Mouse (Mus musculus) hindbrain, embryonic 16.5 days (tissue): ENCODE data around the gene Pex16. TPM values are rescaled to one million over a fixed set of nuclear protein-coding genes. Genes with fewer than 3 reads are reported as not detected.

Experiments
- ATAC-seq: fragments of 200-750 bp; cut with Nextera tagmentation; 2 replicates; pipeline ENCODE4 v1.8.0; 2017; ENCODE audit warnings: moderate TSS enrichment, moderate library complexity
- H3K27ac ChIP-seq: fragments of 300-500 bp; sonication (generic); 2 replicates; pipeline ENCODE4 v1.5.1; 2014; ENCODE audit warnings: low read depth, mild to moderate bottlenecking, control low read depth, low read length, moderate library complexity
- H3K27me3 ChIP-seq: fragments of 300-500 bp; sonication (generic); replicated peaks from 2 replicates; pipeline ENCODE4 v1.6.1; 2014; ENCODE audit warnings: low read length; ENCODE audit not compliant: control insufficient read depth, insufficient read depth
- H3K36me3 ChIP-seq: fragments of 300-500 bp; sonication (generic); 2 replicates; pipeline ENCODE4 v1.6.1; 2014; ENCODE audit warnings: mild to moderate bottlenecking, low read length, moderate library complexity, mixed read lengths; ENCODE audit not compliant: control insufficient read depth, insufficient read depth
- H3K4me1 ChIP-seq: fragments of 300-500 bp; sonication (generic); 2 replicates; pipeline ENCODE4 v1.6.1; 2014; ENCODE audit warnings: low read depth, low read length; ENCODE audit not compliant: control insufficient read depth, insufficient read depth
- H3K4me2 ChIP-seq: fragments of 300-500 bp; sonication (generic); 2 replicates; pipeline ENCODE4 v1.6.1; 2014; ENCODE audit warnings: mild to moderate bottlenecking, low read length, control low read depth, moderate library complexity
- H3K4me3 ChIP-seq: fragments of 300-500 bp; sonication (generic); 2 replicates; pipeline ENCODE4 v1.5.1; 2014; ENCODE audit warnings: mild to moderate bottlenecking, low read length, control low read depth, moderate library complexity
- H3K9ac ChIP-seq: fragments of 300-500 bp; sonication (generic); 2 replicates; pipeline ENCODE4 v1.6.1; 2014; ENCODE audit warnings: low read depth, mild to moderate bottlenecking, control low read depth, low read length, moderate library complexity
- H3K9me3 ChIP-seq: fragments of 300-500 bp; sonication (generic); 2 replicates; pipeline ENCODE4 v1.6.1; 2014; ENCODE audit warnings: mild to moderate bottlenecking, low read length, moderate library complexity; ENCODE audit not compliant: control insufficient read depth
- WGBS: fragments of 180-500 bp; shearing (Covaris S2); extraction: QIAGEN DNeasy Blood & Tissue Kit; methylation state at CpG from one replicate; pipeline ENCODE4 v1.1.7; 2014; 5-methylcytosine and 5-hydroxymethylcytosine counted together
- polyA plus RNA-seq: library from polyadenylated mRNA; unstranded; fragments of >200 nt; fragmentation: Nextera tagmentation; extraction: Ambion mirVana; gene quantifications from 2 replicates; pipeline ENCODE4 v1.2.1, GENCODE M21; 2015

Gene Pex16
- polyA plus RNA-seq, 1 experiment from 2014 or later, result 45.6 TPM

- H3K9ac ChIP-seq, result no peak overlapping the region
- 76% methylated on average over 4 of the region's 4 CpGs for WGBS
- no peak for ATAC-seq
These were observed 9.6 kb downstream of the Pex16 start for GRCm38 (mm10) chr2:92384101-92384500.

GRCm38 (mm10) chr2:92385113-92386051 lies 10.9 kb downstream of the Pex16 start:
- no peak overlapping the region for H3K4me2 ChIP-seq
- no peaks in the 10 kb centered on the region for H3K9me3 ChIP-seq
- no peaks in the 10 kb centered on the region for H3K27me3 ChIP-seq
- WGBS, result 78% methylated on average over 22 of the region's 22 CpGs
- no peak overlapping the region for H3K27ac ChIP-seq
- ATAC-seq, result no peak
- H3K4me3 ChIP-seq, result no peak overlapping the region
- no peak overlapping the region for H3K9ac ChIP-seq
- peaks cover 25% of the 10 kb centered on the region for H3K4me1 ChIP-seq
- H3K36me3 ChIP-seq, result peaks cover 51% of the 10 kb centered on the region

More at GRCm38 (mm10) chr2:92384101-92384500, 9.6 kb downstream of the Pex16 start:
- H3K27me3 ChIP-seq, result no peaks in the 10 kb centered on the region
- H3K36me3 ChIP-seq, result peaks cover 53% of the 10 kb centered on the region
- no peak overlapping the region for H3K4me2 ChIP-seq
- H3K4me1 ChIP-seq, result peaks cover 15% of the 10 kb centered on the region
- H3K4me3 ChIP-seq, result no peak overlapping the region
- H3K27ac ChIP-seq, result no peak overlapping the region
- H3K9me3 ChIP-seq, result no peaks in the 10 kb centered on the region

GRCm38 (mm10) chr2:92386821-92387570 lies 12.5 kb downstream of the Pex16 start:
- Histone ChIP-seq H3K9ac (0 out of 2 replicates have a peak overlapping the region, but pooled peaks have one; percentile 4), H3K4me2 (no peak overlapping the region), H3K4me1 (peaks cover 39% of the 10 kb centered on the region), H3K27me3 (no peaks in the 10 kb centered on the region), H3K4me3 (no peak overlapping the region), H3K36me3 (peaks cover 41% of the 10 kb centered on the region), H3K9me3 (no peaks in the 10 kb centered on the region), H3K27ac (no peak overlapping the region)
- no peak for ATAC-seq
- WGBS, result 90% methylated on average over 30 of the region's 30 CpGs

GRCm38 (mm10) chr2:92387646-92388045 lies 13.2 kb downstream of the Pex16 start:
- Histone ChIP-seq H3K27me3 (no peaks in the 10 kb centered on the region), H3K4me2 (peak overlapping the region; percentile 88), H3K27ac (no peak overlapping the region), H3K36me3 (peaks cover 35% of the 10 kb centered on the region), H3K9me3 (no peaks in the 10 kb centered on the region), H3K4me1 (peaks cover 45% of the 10 kb centered on the region), H3K9ac (peak overlapping the region; percentile 4; the same call in 1 of the 2 replicates), H3K4me3 (peak overlapping the region; percentile 81)
- no peak for ATAC-seq
- 57% methylated on average over 4 of the region's 4 CpGs for WGBS

- WGBS, result 17% methylated on average over 3 of the region's 3 CpGs
- H3K36me3 ChIP-seq, result peaks cover 35% of the 10 kb centered on the region
- peak overlapping the region; percentile 88 for H3K4me2 ChIP-seq
- no peaks in the 10 kb centered on the region for H3K27me3 ChIP-seq
- H3K9ac ChIP-seq, result peak overlapping the region; percentile 88
- no peak for ATAC-seq
- no peaks in the 10 kb centered on the region for H3K9me3 ChIP-seq
- peak overlapping the region; percentile 90 for H3K27ac ChIP-seq
- H3K4me3 ChIP-seq, result peak overlapping the region; percentile 81
- peaks cover 50% of the 10 kb centered on the region for H3K4me1 ChIP-seq
These were observed 13.6 kb downstream of the Pex16 start for GRCm38 (mm10) chr2:92388081-92388517.

- peak; percentile 89 for ATAC-seq
- H3K9ac ChIP-seq, result peak overlapping the region; percentile 88
- no peaks in the 10 kb centered on the region for H3K9me3 ChIP-seq
- peak overlapping the region; percentile 90 for H3K27ac ChIP-seq
- peaks cover 54% of the 10 kb centered on the region for H3K4me1 ChIP-seq
- H3K36me3 ChIP-seq, result peaks cover 30% of the 10 kb centered on the region
- H3K4me2 ChIP-seq, result peak overlapping the region; percentile 88
- no peaks in the 10 kb centered on the region for H3K27me3 ChIP-seq
- under 1% methylated on average over 49 of the region's 62 CpGs for WGBS
- peak overlapping the region; percentile 81 for H3K4me3 ChIP-seq
These were observed 14.6 kb downstream of the Pex16 start for GRCm38 (mm10) chr2:92388891-92389641.

- Histone ChIP-seq H3K27ac (peak overlapping the region; percentile 90), H3K36me3 (peaks cover 26% of the 10 kb centered on the region), H3K4me2 (peak overlapping the region; percentile 88), H3K4me1 (peaks cover 54% of the 10 kb centered on the region), H3K9ac (peak overlapping the region; percentile 88; the same call in 1 of the 2 replicates), H3K4me3 (peak overlapping the region; percentile 81), H3K9me3 (no peaks in the 10 kb centered on the region), H3K27me3 (no peaks in the 10 kb centered on the region)
- 3% methylated on average over 10 of the region's 10 CpGs for WGBS
- ATAC-seq, result no peak
These were observed 15.2 kb downstream of the Pex16 start for GRCm38 (mm10) chr2:92389645-92390044.

- no peak overlapping the region for H3K9ac ChIP-seq
- no peaks in the 10 kb centered on the region for H3K27me3 ChIP-seq
- peaks cover 54% of the 10 kb centered on the region for H3K4me1 ChIP-seq
- no peaks in the 10 kb centered on the region for H3K9me3 ChIP-seq
- peak overlapping the region; percentile 31 for H3K27ac ChIP-seq
- peaks cover 22% of the 10 kb centered on the region for H3K36me3 ChIP-seq
- H3K4me2 ChIP-seq, result no peak overlapping the region
- ATAC-seq, result no peak
- H3K4me3 ChIP-seq, result no peak overlapping the region
- WGBS, result 64% methylated on average over 6 of the region's 6 CpGs
These were observed 15.9 kb downstream of the Pex16 start for GRCm38 (mm10) chr2:92390206-92390930.
